In genomic region chr4:59007016-59007415, GRCm38 (mm10) we compare ENCODE assay signal across 21 mouse cellular contexts. TPM values are rescaled to one million over a fixed set of nuclear protein-coding genes. Genes with fewer than 3 reads are reported as not detected.
DNase-seq lines count a peak whose midpoint lies in the region; ATAC-seq and TF ChIP-seq lines count a peak whose summit lies in the region.
"Had no signal": no experiment of that assay in that cellular context is flagged by ENCODE, and none has a peak within 500 bp of the region (broad histone marks: within the 10 kb centered on the region; RNA-seq: fewer than 3 reads in every experiment).

No protein-coding gene starts in this region.

- H3K4me1 ChIP-seq in liver, adult 2 months (ENCODE audit: control insufficient read depth, insufficient read depth, low read length) = peaks cover 40% of the 10 kb centered on the region
- H3K4me1 ChIP-seq in midbrain, embryonic 16.5 days (ENCODE audit: control insufficient read depth, insufficient read depth, low read length) = peaks cover 32% of the 10 kb centered on the region

- 32% methylated on average over 6 of the region's 6 CpGs for WGBS in liver, adult 2 months
- 38% methylated on average over 6 of the region's 6 CpGs for WGBS in midbrain, embryonic 16.5 days

- H3K79me2 ChIP-seq in liver, adult 2 months (ENCODE audit: control insufficient read depth, insufficient read depth, low read length) = peaks cover 43% of the 10 kb centered on the region

- H3K9me3 ChIP-seq in midbrain, embryonic 16.5 days (replicated peaks; ENCODE audit: control insufficient read depth, low read length, poor library complexity, severe bottlenecking) = no peaks in the 10 kb centered on the region
- H3K9me3 ChIP-seq: hindbrain, embryonic 13.5 days; limb, embryonic 13.5 days; liver, embryonic 15.5 days; midbrain, embryonic 10.5 days; neural tube, embryonic 15.5 days; stomach, embryonic 15.5 days had no signal

- H3K27ac ChIP-seq in liver, adult 2 months (replicated peaks; ENCODE audit: insufficient read depth, low read depth, low read length) = no peak overlapping the region
- no peak overlapping the region for H3K27ac ChIP-seq in midbrain, embryonic 16.5 days (ENCODE audit: low read length)
- H3K27ac ChIP-seq: hindbrain, embryonic 13.5 days; limb, embryonic 13.5 days; liver, embryonic 15.5 days; macrophage; midbrain, embryonic 10.5 days; neural tube, embryonic 15.5 days; stomach, embryonic 15.5 days had no signal

- no peak overlapping the region; the same call in 1 of the 2 replicates for H3K9ac ChIP-seq in liver, adult 2 months (ENCODE audit: low read depth, low read length)
- H3K9ac ChIP-seq in midbrain, embryonic 16.5 days (ENCODE audit: low read depth, low read length) = no peak overlapping the region
- H3K9ac ChIP-seq: hindbrain, embryonic 13.5 days; limb, embryonic 13.5 days; liver, embryonic 15.5 days; neural tube, embryonic 15.5 days; stomach, embryonic 15.5 days had no signal

- no peak overlapping the region for H3K4me3 ChIP-seq in liver, adult 2 months (ENCODE audit: insufficient read depth, low read depth, low read length)
- H3K4me3 ChIP-seq in midbrain, embryonic 16.5 days (ENCODE audit: low read depth, low read length) = no peak overlapping the region
- H3K4me3 ChIP-seq: hindbrain, embryonic 13.5 days; limb, embryonic 13.5 days; liver, embryonic 15.5 days; midbrain, embryonic 10.5 days; neural tube, embryonic 15.5 days; stomach, embryonic 15.5 days had no signal

- TF ChIP-seq CTCF in liver, adult 2 months (IDR thresholded peaks at IDR 0.05; ENCODE audit: low read depth, low read length) = no peak

- peak; percentile 28 for DNase-seq in adrenal gland, postnatal 14 days
- DNase-seq in adrenal gland, postnatal 25 days = no peak
- peak; percentile 37 for DNase-seq in liver, adult 2 months (ENCODE audit: extremely low read depth, low read depth, low spot score)
- DNase-seq in liver = no peak
- peak; percentile 31 to 38 for DNase-seq in adrenal gland, postnatal 36 days
- no peak for DNase-seq in kidney, postnatal 25 days
- DNase-seq: cerebellum, adult 9-10 months; kidney, adult 8-10 months; kidney, postnatal 10 days; right cerebral cortex, adult 18-20 months; thymus, postnatal 25 days had no signal

- no peak for TF ChIP-seq POLR2A in liver, adult 2 months (IDR thresholded peaks at IDR 0.05; ENCODE audit: extremely low read depth, insufficient read depth, low read length)

- H3K36me3 ChIP-seq in liver, adult 2 months (ENCODE audit: control insufficient read depth, insufficient read depth, low read length) = no peaks in the 10 kb centered on the region
- no peaks in the 10 kb centered on the region for H3K36me3 ChIP-seq in midbrain, embryonic 16.5 days (ENCODE audit: control insufficient read depth, insufficient read depth, low read length)
- H3K36me3 ChIP-seq: hindbrain, embryonic 13.5 days; limb, embryonic 13.5 days; liver, embryonic 15.5 days; midbrain, embryonic 10.5 days; neural tube, embryonic 15.5 days; stomach, embryonic 15.5 days had no signal

- H3K27me3 ChIP-seq in liver, adult 2 months (ENCODE audit: control insufficient read depth, insufficient read depth, low read length) = no peaks in the 10 kb centered on the region
- no peaks in the 10 kb centered on the region; the same call in 1 of the 2 replicates for H3K27me3 ChIP-seq in midbrain, embryonic 16.5 days (ENCODE audit: control insufficient read depth, insufficient read depth, low read depth, low read length)
- H3K27me3 ChIP-seq: hindbrain, embryonic 13.5 days; limb, embryonic 13.5 days; liver, embryonic 15.5 days; neural tube, embryonic 15.5 days; stomach, embryonic 15.5 days had no signal

- no peak overlapping the region for H3K4me2 ChIP-seq in midbrain, embryonic 16.5 days (ENCODE audit: low read length)
- H3K4me2 ChIP-seq: hindbrain, embryonic 13.5 days; limb, embryonic 13.5 days; liver, embryonic 15.5 days; neural tube, embryonic 15.5 days; stomach, embryonic 15.5 days had no signal

- ATAC-seq in midbrain, embryonic 16.5 days = no peak
- ATAC-seq: forebrain, embryonic 16.5 days had no signal

RNA-seq across cellular contexts. Expression of gene Gm20503, which starts 4.0 kb away (rescaled TPM):
- total RNA-seq in adrenal gland, postnatal 14 days (2021) = 6.0 and 13.3 TPM in 2 replicates
- total RNA-seq in adrenal gland, postnatal 25 days (2021) = 3.6 and 4.5 TPM in 2 replicates
- total RNA-seq in liver, adult 2 months (2014; rRNA removed) = 0.60 TPM in 1 of 2 replicates, not detected in the other
- not detected in 2 replicates for polyA plus RNA-seq in liver, adult 2 months (2012; rRNA removed)
- total RNA-seq in adrenal gland, postnatal 36 days (2021) = 1 to 10 TPM; 3.0 to 6.2 TPM
- polyA plus RNA-seq in midbrain, embryonic 16.5 days (2015; fragmentation: Nextera tagmentation; extraction: Ambion mirVana) = 6.4 and 7.6 TPM in 2 replicates
- total RNA-seq: midbrain, postnatal 0 days had no signal
- polyA plus RNA-seq: macrophage had no signal

RNA-seq across cellular contexts. Expression of gene Dnajc25, which starts 12.2 kb away (rescaled TPM):
- total RNA-seq in adrenal gland, postnatal 14 days (2021) = 18.7 and 19.3 TPM in 2 replicates
- 15.6 and 16.1 TPM in 2 replicates for total RNA-seq in adrenal gland, postnatal 25 days (2021)
- total RNA-seq in liver, adult 2 months (2014; rRNA removed) = 10.8 and 11.8 TPM in 2 replicates
- 7.5 and 7.9 TPM in 2 replicates for polyA plus RNA-seq in liver, adult 2 months (2012; rRNA removed)
- total RNA-seq in adrenal gland, postnatal 36 days (2021) = 10 to 100 TPM; 14.0 to 18.3 TPM
- 5.2 and 5.5 TPM in 2 replicates for polyA plus RNA-seq in midbrain, embryonic 16.5 days (2015; fragmentation: Nextera tagmentation; extraction: Ambion mirVana)

RNA-seq across cellular contexts. Expression of gene Ptgr1, which starts 20.1 kb away (rescaled TPM):
- 14.6 and 18.1 TPM in 2 replicates for total RNA-seq in adrenal gland, postnatal 14 days (2021)
- 16.9 and 25.6 TPM in 2 replicates for total RNA-seq in adrenal gland, postnatal 25 days (2021)
- total RNA-seq in liver, adult 2 months (2014; rRNA removed) = 3.2 and 4.1 TPM in 2 replicates
- polyA plus RNA-seq in liver, adult 2 months (2012; rRNA removed) = 0.76 and 1.4 TPM in 2 replicates
- total RNA-seq in adrenal gland, postnatal 36 days (2021) = 10 to 100 TPM; 19.2 to 30.0 TPM
- 3.7 and 3.9 TPM in 2 replicates for polyA plus RNA-seq in midbrain, embryonic 16.5 days (2015; fragmentation: Nextera tagmentation; extraction: Ambion mirVana)

RNA-seq across cellular contexts. Expression of gene Gng10, which starts 27.9 kb away (rescaled TPM):
- total RNA-seq in adrenal gland, postnatal 14 days (2021) = 25.7 and 30.0 TPM in 2 replicates
- total RNA-seq in adrenal gland, postnatal 25 days (2021) = 25.4 and 26.8 TPM in 2 replicates
- total RNA-seq in liver, adult 2 months (2014; rRNA removed) = 10.1 and 14.7 TPM in 2 replicates
- polyA plus RNA-seq in liver, adult 2 months (2012; rRNA removed) = 5.5 and 6.0 TPM in 2 replicates
- total RNA-seq in adrenal gland, postnatal 36 days (2021) = 10 to 100 TPM; 32.9 to 33.2 TPM
- 219 and 224 TPM in 2 replicates for polyA plus RNA-seq in midbrain, embryonic 16.5 days (2015; fragmentation: Nextera tagmentation; extraction: Ambion mirVana)

Comparison
In these comparisons a context has a peak if more than half of its experiments do, and no peak if none do; other contexts are left out.
1. DNase-seq: peak in adrenal gland, postnatal 14 days (single experiment), liver, adult 2 months (single experiment) and adrenal gland, postnatal 36 days (2 of 2); none in adrenal gland, postnatal 25 days (single experiment), liver (single experiment) and kidney, postnatal 25 days (0 of 2).